Mouse (Mus musculus) midbrain, embryonic 11.5 days (tissue): ENCODE data around the gene Fam189a1. TPM values are rescaled to one million over a fixed set of nuclear protein-coding genes. Genes with fewer than 3 reads are reported as not detected.

Experiments
- ATAC-seq: fragments of 200-750 bp; cut with Nextera tagmentation; 2 replicates; pipeline ENCODE4 v1.8.0; 2017; ENCODE audit warnings: moderate TSS enrichment, moderate library complexity; ENCODE audit not compliant: low FRiP score
- DNase-seq: peaks from one replicate; pipeline ENCODE4 v3.0.0; 2015; ENCODE audit warnings: low spot score; ENCODE audit errors: missing footprints
- H3K27ac ChIP-seq: fragments of 300-500 bp; sonication (generic); 2 replicates; pipeline ENCODE4 v1.5.1; 2014; ENCODE audit warnings: low read depth, low read length
- H3K27me3 ChIP-seq: fragments of 300-500 bp; sonication (generic); 2 replicates; pipeline ENCODE4 v1.6.1; 2014; ENCODE audit warnings: mild to moderate bottlenecking, low read length, moderate library complexity, mixed read lengths; ENCODE audit not compliant: control insufficient read depth, insufficient read depth
- H3K36me3 ChIP-seq: fragments of 300-500 bp; sonication (generic); 2 replicates; pipeline ENCODE4 v1.6.1; 2014; ENCODE audit warnings: mild to moderate bottlenecking, low read length, moderate library complexity, mixed read lengths; ENCODE audit not compliant: control insufficient read depth, insufficient read depth
- H3K4me1 ChIP-seq: fragments of 300-500 bp; sonication (generic); 2 replicates; pipeline ENCODE4 v1.6.1; 2014; ENCODE audit warnings: low read length; ENCODE audit not compliant: control insufficient read depth, insufficient read depth
- H3K4me2 ChIP-seq: fragments of 300-500 bp; sonication (generic); 2 replicates; pipeline ENCODE4 v1.6.1; 2014; ENCODE audit warnings: mild to moderate bottlenecking, moderate library complexity
- H3K4me3 ChIP-seq: fragments of 300-500 bp; sonication (generic); 2 replicates; pipeline ENCODE4 v1.5.1; 2014; ENCODE audit warnings: low read depth, low read length
- H3K9ac ChIP-seq: fragments of 300-500 bp; sonication (generic); 2 replicates; pipeline ENCODE4 v1.6.1; 2014; ENCODE audit warnings: low read length
- H3K9me3 ChIP-seq: fragments of 300-500 bp; sonication (generic); 2 replicates; pipeline ENCODE4 v1.6.1; 2016; ENCODE audit warnings: low read length; ENCODE audit not compliant: control insufficient read depth
- WGBS: fragments of 180-500 bp; shearing (Covaris S2); extraction: QIAGEN DNeasy Blood & Tissue Kit; methylation state at CpG from one replicate; pipeline ENCODE4 v1.1.7; 2014; 5-methylcytosine and 5-hydroxymethylcytosine counted together
- polyA plus RNA-seq: library from polyadenylated mRNA; unstranded; fragments of >200 nt; fragmentation: Nextera tagmentation; extraction: Ambion mirVana; gene quantifications from 2 replicates; pipeline ENCODE4 v1.2.1, GENCODE M21; 2014

Fam189a1 gene
- polyA plus RNA-seq, 1 experiment from 2014 or later = 3.4 TPM

GRCm38 (mm10) chr7:64880415-64880814 lies 276.0 kb downstream of the Fam189a1 start:
- H3K4me3 ChIP-seq = no peak overlapping the region

GRCm38 (mm10) chr7:64874941-64875340 lies 281.4 kb downstream of the Fam189a1 start:
- H3K4me2 ChIP-seq = no peak overlapping the region
- H3K9me3 ChIP-seq = no peaks in the 10 kb centered on the region
- H3K4me3 ChIP-seq = no peak overlapping the region
- WGBS = 93% methylated on average over 4 of the region's 4 CpGs
- no peaks in the 10 kb centered on the region for H3K36me3 ChIP-seq
- ATAC-seq (no peak), DNase-seq (no peak)
- no peak overlapping the region for H3K27ac ChIP-seq
- H3K9ac ChIP-seq = no peak overlapping the region
- peaks cover 7% of the 10 kb centered on the region for H3K4me1 ChIP-seq
- H3K27me3 ChIP-seq = no peaks in the 10 kb centered on the region

More at GRCm38 (mm10) chr7:64880415-64880814, 276.0 kb downstream of the Fam189a1 start:
- no peaks in the 10 kb centered on the region for H3K27me3 ChIP-seq
- H3K27ac ChIP-seq = no peak overlapping the region
- no peaks in the 10 kb centered on the region for H3K4me1 ChIP-seq
- WGBS = 89% methylated on average over 5 of the region's 5 CpGs
- no peaks in the 10 kb centered on the region for H3K9me3 ChIP-seq
- H3K4me2 ChIP-seq = no peak overlapping the region
- H3K36me3 ChIP-seq = no peaks in the 10 kb centered on the region
- DNase-seq = no peak
- ATAC-seq = no peak
- no peak overlapping the region for H3K9ac ChIP-seq

GRCm38 (mm10) chr7:64873266-64873665 lies 283.1 kb downstream of the Fam189a1 start:
- ATAC-seq = peak; percentile 41
- WGBS = 35% methylated on average over 11 of the region's 11 CpGs
- no peaks in the 10 kb centered on the region for H3K36me3 ChIP-seq
- H3K4me2 ChIP-seq = peak overlapping the region; percentile 59
- peaks cover 7% of the 10 kb centered on the region for H3K4me1 ChIP-seq
- H3K4me3 ChIP-seq = peak overlapping the region; percentile 94
- H3K27ac ChIP-seq = peak overlapping the region; percentile 47
- H3K9me3 ChIP-seq = no peaks in the 10 kb centered on the region
- H3K9ac ChIP-seq = peak overlapping the region; percentile 92
- DNase-seq = no peak
- H3K27me3 ChIP-seq = no peaks in the 10 kb centered on the region

- ATAC-seq (peak; percentile 97), DNase-seq (peak; percentile 100)
- H3K27ac ChIP-seq = peak within 1 kb of the TSS; percentile 90
- WGBS = under 1% methylated on average over 57 of the region's 57 CpGs
- no peaks in the 10 kb centered on the region for H3K27me3 ChIP-seq
- H3K4me3 ChIP-seq = peak within 1 kb of the TSS; percentile 94
- peaks cover 7% of the 10 kb centered on the region for H3K4me1 ChIP-seq
- H3K9me3 ChIP-seq = no peaks in the 10 kb centered on the region
- no peaks in the 10 kb centered on the region for H3K36me3 ChIP-seq
- H3K4me2 ChIP-seq = peak within 1 kb of the TSS; percentile 59
- peak within 1 kb of the TSS; percentile 92 for H3K9ac ChIP-seq
Observed at GRCm38 (mm10) chr7:64872743-64873241, 283.6 kb downstream of the Fam189a1 start, which contains the start of gene Nsmce3. Nsmce3 (minus strand) TSS chr7:64872997.

DNA sequence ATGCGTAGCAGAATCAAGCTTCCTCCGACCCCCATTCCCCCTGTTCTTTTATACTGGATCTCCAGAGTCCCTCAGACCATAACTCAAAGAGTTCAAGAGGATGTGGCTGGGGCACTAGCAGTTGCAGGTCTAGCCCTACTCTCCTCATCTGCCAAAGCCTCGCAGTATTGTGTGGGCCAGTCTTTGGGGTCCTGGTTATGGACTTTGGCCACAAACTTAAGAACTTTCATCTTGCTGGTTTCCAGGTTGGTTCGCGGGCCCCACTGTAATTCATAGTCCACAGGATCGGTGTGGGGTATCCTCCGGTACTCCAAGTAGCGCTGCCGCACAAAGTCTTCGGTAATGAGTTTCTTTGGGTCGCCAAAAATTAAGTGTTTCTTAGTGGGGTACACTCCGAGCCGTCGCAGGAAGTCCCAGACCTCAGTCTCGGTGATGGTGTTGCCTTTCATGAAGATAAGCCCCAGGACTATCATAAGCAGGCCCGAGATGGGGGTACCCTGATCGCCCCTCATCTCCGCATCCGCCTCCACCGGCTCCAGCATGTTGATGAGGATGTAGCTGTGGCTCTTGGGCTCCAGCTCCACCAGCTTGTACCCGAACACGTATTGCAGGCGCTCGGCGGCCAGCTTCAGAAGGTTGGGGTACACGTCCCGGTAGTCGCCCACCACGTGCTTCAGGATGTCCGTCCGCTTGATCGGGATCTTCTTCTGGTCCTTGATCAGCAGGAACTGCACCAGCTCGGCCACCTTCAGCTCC lies 284.2 kb downstream of the Fam189a1 start:
- Histone ChIP-seq H3K36me3 (no peaks in the 10 kb centered on the region), H3K4me1 (peaks cover 7% of the 10 kb centered on the region), H3K9ac (peak overlapping the region; percentile 92), H3K4me3 (peak overlapping the region; percentile 94), H3K27me3 (no peaks in the 10 kb centered on the region), H3K9me3 (no peaks in the 10 kb centered on the region), H3K4me2 (peak overlapping the region; percentile 59), H3K27ac (peak overlapping the region; percentile 90)
- DNase-seq (peak; percentile 95), ATAC-seq (peak; percentile 74; the same call in 1 of the 2 replicates)
- WGBS = 2% methylated on average over 33 of the region's 33 CpGs

DNA sequence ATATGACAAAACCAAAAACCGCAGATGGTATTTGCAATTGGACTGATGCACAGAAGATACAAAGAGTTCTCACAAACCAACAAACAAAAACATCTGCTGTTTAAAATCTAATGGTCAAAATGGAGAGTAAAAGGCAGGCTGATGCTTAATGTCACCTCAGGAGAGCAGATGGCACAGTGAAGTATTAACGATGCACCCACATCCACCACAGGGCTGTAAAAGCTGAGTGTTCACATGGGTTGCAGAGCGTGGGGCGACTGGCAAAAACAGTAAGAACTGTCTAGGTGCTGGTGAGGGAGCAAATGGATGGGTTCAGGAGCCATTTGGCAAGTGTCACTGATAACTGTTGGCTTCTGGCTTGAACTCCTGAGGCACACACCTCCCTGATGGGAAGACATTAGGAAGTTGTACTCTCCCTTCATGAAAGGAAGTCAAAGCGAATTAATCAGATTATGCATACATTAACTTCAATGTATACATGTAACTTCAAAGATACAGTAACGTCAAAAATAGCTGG lies 286.8 kb downstream of the Fam189a1 start:
- Histone ChIP-seq H3K9ac (no peak overlapping the region), H3K27me3 (no peaks in the 10 kb centered on the region), H3K27ac (no peak overlapping the region), H3K9me3 (no peaks in the 10 kb centered on the region), H3K4me1 (peaks cover 7% of the 10 kb centered on the region), H3K36me3 (no peaks in the 10 kb centered on the region), H3K4me2 (no peak overlapping the region), H3K4me3 (no peak overlapping the region)
- ATAC-seq (no peak), DNase-seq (no peak)
- WGBS = 93% methylated on average over 6 of the region's 6 CpGs

GRCm38 (mm10) chr7:64863538-64863937 lies 292.8 kb downstream of the Fam189a1 start:
- Histone ChIP-seq H3K4me3 (no peak overlapping the region), H3K27ac (no peak overlapping the region), H3K9ac (no peak overlapping the region), H3K4me1 (no peaks in the 10 kb centered on the region), H3K36me3 (no peaks in the 10 kb centered on the region), H3K27me3 (no peaks in the 10 kb centered on the region), H3K9me3 (no peaks in the 10 kb centered on the region), H3K4me2 (no peak overlapping the region)
- ATAC-seq (no peak), DNase-seq (no peak)
- WGBS = 77% methylated on average over 3 of the region's 3 CpGs

GRCm38 (mm10) chr7:64862978-64863377 lies 293.4 kb downstream of the Fam189a1 start:
- Histone ChIP-seq H3K9ac (no peak overlapping the region), H3K9me3 (no peaks in the 10 kb centered on the region), H3K27ac (no peak overlapping the region), H3K27me3 (no peaks in the 10 kb centered on the region), H3K4me1 (no peaks in the 10 kb centered on the region), H3K36me3 (no peaks in the 10 kb centered on the region), H3K4me3 (no peak overlapping the region), H3K4me2 (no peak overlapping the region)
- 85% methylated on average over 3 of the region's 3 CpGs for WGBS
- ATAC-seq (no peak), DNase-seq (no peak)

DNA sequence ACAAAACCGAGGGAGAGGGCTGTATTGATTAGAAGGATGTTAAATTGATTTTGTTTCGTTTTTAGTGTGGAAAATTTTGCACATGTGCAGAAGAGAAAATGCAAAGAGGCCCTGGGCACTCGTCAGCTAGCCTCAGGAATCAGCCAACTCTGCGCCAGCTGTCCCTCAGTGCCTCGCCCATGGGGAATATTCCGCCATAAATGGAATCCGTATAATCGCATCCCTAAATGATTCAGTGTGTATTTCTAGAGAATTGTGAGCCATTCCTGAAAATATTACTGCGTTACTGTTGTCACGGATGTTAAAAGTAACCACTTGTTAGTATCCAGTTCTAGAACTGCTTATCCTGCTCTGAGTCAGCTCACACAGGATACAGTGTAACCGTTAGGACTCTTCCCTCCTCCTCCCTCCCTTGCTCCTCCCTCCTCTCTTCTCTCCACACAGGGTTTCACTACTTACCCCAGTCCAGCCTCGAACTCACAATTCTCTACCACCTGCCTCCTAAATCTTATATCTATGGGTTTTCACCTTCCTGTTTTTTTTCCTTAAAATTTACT lies 299.8 kb downstream of the Fam189a1 start:
- Histone ChIP-seq H3K27me3 (no peaks in the 10 kb centered on the region), H3K36me3 (no peaks in the 10 kb centered on the region), H3K4me1 (no peaks in the 10 kb centered on the region), H3K4me3 (no peak overlapping the region), H3K4me2 (no peak overlapping the region), H3K9ac (no peak overlapping the region), H3K27ac (no peak overlapping the region), H3K9me3 (no peaks in the 10 kb centered on the region)
- 81% methylated on average over 12 of the region's 12 CpGs for WGBS
- ATAC-seq (no peak), DNase-seq (no peak)
